Mouse (Mus musculus): ENCODE data around the gene Igtp.

DNA sequence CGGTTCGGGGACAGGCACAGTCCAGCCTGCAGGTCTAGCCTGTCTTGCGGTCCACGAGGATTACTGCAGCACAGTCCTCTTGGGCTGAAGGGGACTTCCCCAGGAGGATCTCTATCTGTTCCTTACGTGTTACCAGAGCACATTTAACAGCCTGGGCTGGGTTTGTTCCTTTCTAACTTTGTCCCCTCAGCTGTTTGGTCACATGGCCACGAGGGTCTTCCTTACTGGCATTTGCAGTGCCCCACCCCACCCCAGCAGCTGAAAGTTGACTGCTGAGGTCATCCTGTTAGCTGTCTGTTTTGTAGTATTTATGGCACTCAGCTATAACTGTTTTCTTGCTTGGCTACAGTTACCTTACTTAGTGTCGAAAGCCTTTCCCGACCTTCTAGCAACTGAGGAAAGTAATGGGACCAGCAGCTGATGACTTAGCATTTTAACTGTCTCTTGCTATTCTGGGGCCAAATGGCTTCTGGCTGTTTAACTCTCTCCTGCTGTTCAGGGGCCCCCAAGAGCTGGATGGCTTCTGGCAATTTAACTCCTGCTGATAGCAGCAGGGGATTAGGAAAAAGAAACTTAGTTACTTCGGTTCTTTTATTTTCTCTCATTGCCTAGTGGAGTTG, 11.8 kb downstream of the Igtp start:
- TF ChIP-seq CTCF (IDR thresholded peaks at IDR 0.05) (no peak), EP300 (IDR thresholded peaks at IDR 0.05) (no peak)

Measured in lung, postnatal 0 days (tissue).